Mouse (Mus musculus) limb, embryonic 11.5 days (tissue): Measurements from ENCODE around the gene Dpf2. TPM values are rescaled to one million over a fixed set of nuclear protein-coding genes. Genes with fewer than 3 reads are reported as not detected.

ENCODE experiments used
- ATAC-seq: fragments of 200-750 bp; cut with Nextera tagmentation; 2 replicates; pipeline ENCODE4 v1.8.0; 2017; ENCODE audit warnings: low read depth; ENCODE audit not compliant: insufficient number of reproducible peaks, low FRiP score, low TSS enrichment
- DNase-seq: peaks from one replicate; pipeline ENCODE4 v3.0.0-alpha.2; 2015; ENCODE audit warnings: low spot score
- H3K27ac ChIP-seq: fragments of 300-500 bp; sonication (generic); replicated peaks from 2 replicates; pipeline ENCODE4 v1.5.1; 2014; ENCODE audit warnings: low read depth, mild to moderate bottlenecking, low read length
- H3K27me3 ChIP-seq: fragments of 300-500 bp; sonication (generic); 2 replicates; pipeline ENCODE4 v1.6.1; 2014; ENCODE audit warnings: mild to moderate bottlenecking, low read length, mixed read lengths; ENCODE audit not compliant: control insufficient read depth, insufficient read depth
- H3K36me3 ChIP-seq: fragments of 300-500 bp; sonication (generic); 2 replicates; pipeline ENCODE4 v1.6.1; 2014; ENCODE audit warnings: mild to moderate bottlenecking, low read length, moderate library complexity, mixed read lengths; ENCODE audit not compliant: control insufficient read depth, insufficient read depth
- H3K4me1 ChIP-seq: fragments of 300-500 bp; sonication (generic); 2 replicates; pipeline ENCODE4 v1.6.1; 2014; ENCODE audit warnings: low read length, mixed read lengths; ENCODE audit not compliant: control insufficient read depth, insufficient read depth
- H3K4me2 ChIP-seq: fragments of 300-500 bp; sonication (generic); 2 replicates; pipeline ENCODE4 v1.6.1; 2014; ENCODE audit warnings: low read depth, mild to moderate bottlenecking, moderate library complexity; ENCODE audit not compliant: severe bottlenecking
- H3K4me3 ChIP-seq: fragments of 300-500 bp; sonication (generic); 2 replicates; pipeline ENCODE4 v1.5.1; 2014; ENCODE audit warnings: low read depth, low read length
- H3K9ac ChIP-seq: fragments of 300-500 bp; sonication (generic); 2 replicates; pipeline ENCODE4 v1.6.1; 2014; ENCODE audit warnings: mild to moderate bottlenecking, low read length
- H3K9me3 ChIP-seq: fragments of 300-500 bp; sonication (generic); 2 replicates; pipeline ENCODE4 v1.6.1; 2016; ENCODE audit warnings: low read length; ENCODE audit not compliant: control insufficient read depth
- WGBS: fragments of 180-500 bp; shearing (Covaris S2); extraction: QIAGEN DNeasy Blood & Tissue Kit; methylation state at CpG from one replicate; pipeline ENCODE4 v1.1.7; 2014; 5-methylcytosine and 5-hydroxymethylcytosine counted together
- polyA plus RNA-seq: library from polyadenylated mRNA; unstranded; fragments of >200 nt; fragmentation: Nextera tagmentation; extraction: Ambion mirVana; gene quantifications from 2 replicates; pipeline ENCODE4 v1.2.1, GENCODE M21; 2014

Dpf2 gene
- polyA plus RNA-seq, 1 experiment from 2014 or later, result 209 TPM

GRCm38 (mm10) chr19:5847306-5847796 lies 65.5 kb downstream of the Dpf2 start:
- no peak for ATAC-seq
- H3K4me1 ChIP-seq, result peaks cover 45% of the 10 kb centered on the region
- no peaks in the 10 kb centered on the region for H3K27me3 ChIP-seq
- H3K36me3 ChIP-seq, result peaks cover 3% of the 10 kb centered on the region; the same call in 1 of the 2 replicates
- H3K9ac ChIP-seq, result no peak overlapping the region
- H3K4me2 ChIP-seq, result peak overlapping the region; percentile 59
- H3K9me3 ChIP-seq, result no peaks in the 10 kb centered on the region
- no peak overlapping the region for H3K4me3 ChIP-seq
- WGBS, result 33% methylated on average over 4 of the region's 4 CpGs
- no peak for DNase-seq
- H3K27ac ChIP-seq, result peak overlapping the region; percentile 93

GRCm38 (mm10) chr19:5846557-5847305 lies 66.1 kb downstream of the Dpf2 start:
- peak; percentile 70 for ATAC-seq
- peak overlapping the region; percentile 93 for H3K27ac ChIP-seq
- H3K27me3 ChIP-seq, result no peaks in the 10 kb centered on the region
- peak overlapping the region; percentile 18; the same call in 1 of the 2 replicates for H3K4me3 ChIP-seq
- H3K9me3 ChIP-seq, result no peaks in the 10 kb centered on the region
- H3K9ac ChIP-seq, result no peak overlapping the region; the same call in 1 of the 2 replicates
- no peaks in the 10 kb centered on the region for H3K36me3 ChIP-seq
- peak; percentile 86 for DNase-seq
- 4% methylated on average over 16 of the region's 16 CpGs for WGBS
- H3K4me1 ChIP-seq, result peaks cover 45% of the 10 kb centered on the region
- H3K4me2 ChIP-seq, result peak overlapping the region; percentile 59

Other genes starting within 250 kb of the Dpf2 start
- gene Sipa1, start 249.3 kb downstream of the Dpf2 start, polyA plus RNA-seq, result 19.0 and 19.4 TPM in 2 replicates
- 14.9 and 17.4 TPM in 2 replicates for gene Map3k11, start 224.3 kb downstream of the Dpf2 start, polyA plus RNA-seq
- gene Pcnx3, start 224.1 kb downstream of the Dpf2 start, polyA plus RNA-seq, result 29.1 and 32.2 TPM in 2 replicates
- gene Kcnk7, start 208.6 kb downstream of the Dpf2 start, polyA plus RNA-seq, result not detected in 2 replicates
- gene Ehbp1l1, start 186.7 kb downstream of the Dpf2 start, polyA plus RNA-seq, result 5.8 and 6.1 TPM in 2 replicates
- gene Fam89b, start 183.4 kb downstream of the Dpf2 start, polyA plus RNA-seq, result 147 and 152 TPM in 2 replicates
- gene Ltbp3, start 172.1 kb downstream of the Dpf2 start, polyA plus RNA-seq, result 3.0 and 9.7 TPM in 2 replicates
- 65.8 and 66.6 TPM in 2 replicates for gene Scyl1, start 141.6 kb downstream of the Dpf2 start, polyA plus RNA-seq
- 21.2 and 24.4 TPM in 2 replicates for gene Frmd8, start 37.7 kb downstream of the Dpf2 start, polyA plus RNA-seq
- gene Slc25a45, start 35.2 kb downstream of the Dpf2 start, polyA plus RNA-seq, result 1.5 TPM in 2 replicates
- 4.7 and 5.1 TPM in 2 replicates for gene Tigd3, start 18.9 kb downstream of the Dpf2 start, polyA plus RNA-seq
- 1.5 and 2.2 TPM in 2 replicates for gene Cdc42ep2, start 11.8 kb upstream of the Dpf2 start, polyA plus RNA-seq
- 109 and 111 TPM in 2 replicates for gene Pola2, start 51.2 kb upstream of the Dpf2 start, polyA plus RNA-seq
- not detected in 2 replicates for gene Slc22a20, start 73.1 kb upstream of the Dpf2 start, polyA plus RNA-seq
- 3.6 and 4.5 TPM in 2 replicates for gene Capn1, start 102.9 kb upstream of the Dpf2 start, polyA plus RNA-seq
- gene Syvn1, start 133.6 kb upstream of the Dpf2 start, polyA plus RNA-seq, result 30.3 and 32.2 TPM in 2 replicates
- 95.3 and 98.6 TPM in 2 replicates for gene Mrpl49, start 144.8 kb upstream of the Dpf2 start, polyA plus RNA-seq
- gene Fau, start 144.8 kb upstream of the Dpf2 start, polyA plus RNA-seq, result 894 and 914 TPM in 2 replicates
- 37.8 and 40.3 TPM in 2 replicates for gene Znhit2, start 148.2 kb upstream of the Dpf2 start, polyA plus RNA-seq
- 21.6 and 25.2 TPM in 2 replicates for gene Tm7sf2, start 155.4 kb upstream of the Dpf2 start, polyA plus RNA-seq
- gene Vps51, start 164.2 kb upstream of the Dpf2 start, polyA plus RNA-seq, result 50.7 and 52.1 TPM in 2 replicates
- not detected in 2 replicates for gene Tmem262, start 167.0 kb upstream of the Dpf2 start, polyA plus RNA-seq
- 2.1 and 2.9 TPM in 2 replicates for gene Gm28374, start 169.2 kb upstream of the Dpf2 start, polyA plus RNA-seq
- 73.5 and 82.1 TPM in 2 replicates for gene Zfpl1, start 171.9 kb upstream of the Dpf2 start, polyA plus RNA-seq
- gene Cdca5, start 172.0 kb upstream of the Dpf2 start, polyA plus RNA-seq, result 60.5 and 63.8 TPM in 2 replicates
- 0.70 TPM in 1 of 2 replicates, not detected in the other for gene AC131692.1, start 181.4 kb upstream of the Dpf2 start, polyA plus RNA-seq
- 0.47 and 0.87 TPM in 2 replicates for gene Naaladl1, start 192.8 kb upstream of the Dpf2 start, polyA plus RNA-seq
- 65.4 and 65.8 TPM in 2 replicates for gene Sac3d1, start 205.6 kb upstream of the Dpf2 start, polyA plus RNA-seq
- gene Snx15, start 215.3 kb upstream of the Dpf2 start, polyA plus RNA-seq, result 27.1 and 27.7 TPM in 2 replicates
- gene Batf2, start 228.0 kb upstream of the Dpf2 start, polyA plus RNA-seq, result not detected in 2 replicates
- 66.8 and 68.0 TPM in 2 replicates for gene Arl2, start 228.5 kb upstream of the Dpf2 start, polyA plus RNA-seq